Mouse (Mus musculus): ENCODE data around the gene Slc7a14. TPM values are rescaled to one million over a fixed set of nuclear protein-coding genes. Genes with fewer than 3 reads are reported as not detected.

Slc7a14 gene
- polyA plus RNA-seq, 1 experiment from 2014 or later: 1.2 TPM

GRCm38 (mm10) chr3:31166365-31166871, 143.8 kb downstream of the Slc7a14 start:
- WGBS: 39% methylated on average over 12 of the region's 12 CpGs
- Histone ChIP-seq H3K4me3 (ENCODE audit: low read depth, low read length) (no peak overlapping the region), H3K27ac (ENCODE audit: low read depth, low read length) (no peak overlapping the region), H3K4me2 (replicated peaks; ENCODE audit: low read depth, low read length) (no peak overlapping the region; the same call in 1 of the 2 replicates), H3K9ac (ENCODE audit: low read depth, low read length) (no peak overlapping the region), H3K27me3 (ENCODE audit: control insufficient read depth, insufficient read depth, low read length) (no peaks in the 10 kb centered on the region), H3K36me3 (ENCODE audit: control insufficient read depth, insufficient read depth, low read length) (no peaks in the 10 kb centered on the region), H3K4me1 (replicated peaks; ENCODE audit: control insufficient read depth, insufficient read depth, low read length) (peaks cover 2% of the 10 kb centered on the region; the same call in 1 of the 2 replicates), H3K9me3 (ENCODE audit: control insufficient read depth, low read length) (no peaks in the 10 kb centered on the region)
- DNase-seq (ENCODE audit: low spot score): peak; percentile 43
- peak; percentile 70 for ATAC-seq (ENCODE audit: low FRiP score)

- Histone ChIP-seq H3K27me3 (ENCODE audit: control insufficient read depth, insufficient read depth, low read length) (no peaks in the 10 kb centered on the region), H3K9me3 (ENCODE audit: control insufficient read depth, low read length) (no peaks in the 10 kb centered on the region), H3K36me3 (ENCODE audit: control insufficient read depth, insufficient read depth, low read length) (no peaks in the 10 kb centered on the region), H3K4me2 (replicated peaks; ENCODE audit: low read depth, low read length) (no peak overlapping the region), H3K9ac (ENCODE audit: low read depth, low read length) (no peak overlapping the region), H3K27ac (ENCODE audit: low read depth, low read length) (no peak overlapping the region), H3K4me3 (ENCODE audit: low read depth, low read length) (no peak overlapping the region), H3K4me1 (replicated peaks; ENCODE audit: control insufficient read depth, insufficient read depth, low read length) (peaks cover 2% of the 10 kb centered on the region; the same call in 1 of the 2 replicates)
- 58% methylated on average over 3 of the region's 3 CpGs for WGBS
- no peak for DNase-seq (ENCODE audit: low spot score)
- 0 out of 2 replicates have a peak, but pooled peaks have one; percentile 51 for ATAC-seq (ENCODE audit: low FRiP score)
Measured at GRCm38 (mm10) chr3:31165803-31166202, 144.4 kb downstream of the Slc7a14 start.

GRCm38 (mm10) chr3:31162860-31163259, 147.3 kb downstream of the Slc7a14 start:
- H3K9me3 ChIP-seq (ENCODE audit: control insufficient read depth, low read length): no peaks in the 10 kb centered on the region
- H3K27ac ChIP-seq (ENCODE audit: low read depth, low read length): no peak overlapping the region
- no peak overlapping the region for H3K4me2 ChIP-seq (replicated peaks; ENCODE audit: low read depth, low read length)
- H3K4me1 ChIP-seq (replicated peaks; ENCODE audit: control insufficient read depth, insufficient read depth, low read length): peaks cover 2% of the 10 kb centered on the region; the same call in 1 of the 2 replicates
- no peak overlapping the region for H3K9ac ChIP-seq (ENCODE audit: low read depth, low read length)
- WGBS: 92% methylated on average over 14 of the region's 14 CpGs
- H3K36me3 ChIP-seq (ENCODE audit: control insufficient read depth, insufficient read depth, low read length): no peaks in the 10 kb centered on the region
- DNase-seq (ENCODE audit: low spot score): no peak
- no peak overlapping the region for H3K4me3 ChIP-seq (ENCODE audit: low read depth, low read length)
- no peak for ATAC-seq (ENCODE audit: low FRiP score)
- H3K27me3 ChIP-seq (ENCODE audit: control insufficient read depth, insufficient read depth, low read length): no peaks in the 10 kb centered on the region

- Histone ChIP-seq H3K4me2 (replicated peaks; ENCODE audit: low read depth, low read length) (no peak overlapping the region), H3K27ac (ENCODE audit: low read depth, low read length) (no peak overlapping the region), H3K27me3 (ENCODE audit: control insufficient read depth, insufficient read depth, low read length) (no peaks in the 10 kb centered on the region), H3K36me3 (ENCODE audit: control insufficient read depth, insufficient read depth, low read length) (no peaks in the 10 kb centered on the region), H3K4me3 (ENCODE audit: low read depth, low read length) (no peak overlapping the region), H3K4me1 (replicated peaks; ENCODE audit: control insufficient read depth, insufficient read depth, low read length) (peaks cover 2% of the 10 kb centered on the region; the same call in 1 of the 2 replicates), H3K9ac (ENCODE audit: low read depth, low read length) (no peak overlapping the region), H3K9me3 (ENCODE audit: control insufficient read depth, low read length) (no peaks in the 10 kb centered on the region)
- DNase-seq (ENCODE audit: low spot score) (no peak), ATAC-seq (ENCODE audit: low FRiP score) (no peak)
- WGBS: 26% methylated on average over 6 of the region's 6 CpGs
Measured at GRCm38 (mm10) chr3:31161336-31161735, 148.8 kb downstream of the Slc7a14 start.

GRCm38 (mm10) chr3:31160046-31160445, 150.1 kb downstream of the Slc7a14 start:
- H3K27me3 ChIP-seq (ENCODE audit: control insufficient read depth, insufficient read depth, low read length): no peaks in the 10 kb centered on the region
- ATAC-seq (ENCODE audit: low FRiP score): no peak
- no peaks in the 10 kb centered on the region for H3K9me3 ChIP-seq (ENCODE audit: control insufficient read depth, low read length)
- no peak overlapping the region for H3K4me3 ChIP-seq (ENCODE audit: low read depth, low read length)
- no peak overlapping the region for H3K4me2 ChIP-seq (replicated peaks; ENCODE audit: low read depth, low read length)
- no peak overlapping the region for H3K27ac ChIP-seq (ENCODE audit: low read depth, low read length)
- H3K36me3 ChIP-seq (ENCODE audit: control insufficient read depth, insufficient read depth, low read length): no peaks in the 10 kb centered on the region
- DNase-seq (ENCODE audit: low spot score): no peak
- no peak overlapping the region for H3K9ac ChIP-seq (ENCODE audit: low read depth, low read length)
- 80% methylated on average over 10 of the region's 10 CpGs for WGBS
- H3K4me1 ChIP-seq (replicated peaks; ENCODE audit: control insufficient read depth, insufficient read depth, low read length): no peaks in the 10 kb centered on the region

- Histone ChIP-seq H3K4me1 (replicated peaks; ENCODE audit: control insufficient read depth, insufficient read depth, low read length) (no peaks in the 10 kb centered on the region), H3K4me2 (replicated peaks; ENCODE audit: low read depth, low read length) (no peak overlapping the region), H3K4me3 (ENCODE audit: low read depth, low read length) (no peak overlapping the region), H3K36me3 (ENCODE audit: control insufficient read depth, insufficient read depth, low read length) (no peaks in the 10 kb centered on the region), H3K27me3 (ENCODE audit: control insufficient read depth, insufficient read depth, low read length) (no peaks in the 10 kb centered on the region), H3K9me3 (ENCODE audit: control insufficient read depth, low read length) (no peaks in the 10 kb centered on the region), H3K27ac (ENCODE audit: low read depth, low read length) (no peak overlapping the region), H3K9ac (ENCODE audit: low read depth, low read length) (no peak overlapping the region)
- DNase-seq (ENCODE audit: low spot score) (no peak), ATAC-seq (ENCODE audit: low FRiP score) (no peak)
- WGBS: 89% methylated on average over 15 of the region's 15 CpGs
Measured at GRCm38 (mm10) chr3:31157776-31158175, 152.4 kb downstream of the Slc7a14 start.

GRCm38 (mm10) chr3:31156126-31156525, 154.1 kb downstream of the Slc7a14 start:
- H3K27me3 ChIP-seq (ENCODE audit: control insufficient read depth, insufficient read depth, low read length): no peaks in the 10 kb centered on the region
- no peak overlapping the region for H3K4me3 ChIP-seq (ENCODE audit: low read depth, low read length)
- DNase-seq (ENCODE audit: low spot score) (no peak), ATAC-seq (ENCODE audit: low FRiP score) (no peak)
- no peak overlapping the region for H3K27ac ChIP-seq (ENCODE audit: low read depth, low read length)
- H3K9me3 ChIP-seq (ENCODE audit: control insufficient read depth, low read length): no peaks in the 10 kb centered on the region
- H3K36me3 ChIP-seq (ENCODE audit: control insufficient read depth, insufficient read depth, low read length): no peaks in the 10 kb centered on the region
- 63% methylated on average over 3 of the region's 3 CpGs for WGBS
- no peak overlapping the region for H3K4me2 ChIP-seq (replicated peaks; ENCODE audit: low read depth, low read length)
- no peaks in the 10 kb centered on the region for H3K4me1 ChIP-seq (replicated peaks; ENCODE audit: control insufficient read depth, insufficient read depth, low read length)
- H3K9ac ChIP-seq (ENCODE audit: low read depth, low read length): no peak overlapping the region

Other genes starting within 250 kb of the Slc7a14 start
- gene Skil, start 215.3 kb downstream of the Slc7a14 start, polyA plus RNA-seq (2014; fragmentation: Nextera tagmentation; extraction: Ambion mirVana): 57.9 and 71.1 TPM in 2 replicates
- gene Cldn11, start 160.5 kb downstream of the Slc7a14 start, polyA plus RNA-seq (2014; fragmentation: Nextera tagmentation; extraction: Ambion mirVana): 7.7 and 8.8 TPM in 2 replicates